Mouse (Mus musculus) limb, embryonic 14.5 days (tissue): ENCODE data around the gene Aif1l. TPM values are rescaled to one million over a fixed set of nuclear protein-coding genes. Genes with fewer than 3 reads are reported as not detected.
"Not testable (repeated sequence)": the region's sequence is repeated elsewhere in the genome, so short reads cannot be mapped to it uniquely, and the experiment has no call there.

Experiments
- ATAC-seq: fragments of 200-750 bp; cut with Nextera tagmentation; 2 replicates; pipeline ENCODE4 v1.8.0; 2017; ENCODE audit warnings: low read depth, moderate number of reproducible peaks, moderate TSS enrichment; ENCODE audit not compliant: low FRiP score
- DNase-seq: peaks from one replicate; pipeline ENCODE4 v3.0.0-alpha.2; 2015; ENCODE audit warnings: low spot score
- H3K27ac ChIP-seq: fragments of 300-500 bp; sonication (generic); replicated peaks from 2 replicates; pipeline ENCODE4 v1.5.1; 2014; ENCODE audit warnings: low read depth, mild to moderate bottlenecking, low read length, moderate library complexity, mixed read lengths
- H3K27me3 ChIP-seq: fragments of 300-500 bp; sonication (generic); 2 replicates; pipeline ENCODE4 v1.6.1; 2014; ENCODE audit warnings: low read length, mixed read lengths; ENCODE audit not compliant: control insufficient read depth, insufficient read depth
- H3K36me3 ChIP-seq: fragments of 300-500 bp; sonication (generic); 2 replicates; pipeline ENCODE4 v1.6.1; 2014; ENCODE audit warnings: mild to moderate bottlenecking, low read length, moderate library complexity, mixed read lengths; ENCODE audit not compliant: control insufficient read depth, insufficient read depth
- H3K4me1 ChIP-seq: fragments of 300-500 bp; sonication (generic); 2 replicates; pipeline ENCODE4 v1.6.1; 2014; ENCODE audit warnings: antibody characterized with exemption, low read length, mixed read lengths; ENCODE audit not compliant: control insufficient read depth, insufficient read depth
- H3K4me2 ChIP-seq: fragments of 300-500 bp; sonication (generic); replicated peaks from 2 replicates; pipeline ENCODE4 v1.6.1; 2014; ENCODE audit warnings: low read depth, mild to moderate bottlenecking, low read length, moderate library complexity; ENCODE audit not compliant: severe bottlenecking
- H3K4me3 ChIP-seq: fragments of 300-500 bp; sonication (generic); replicated peaks from 2 replicates; pipeline ENCODE4 v1.5.1; 2014; ENCODE audit warnings: low read length
- H3K9ac ChIP-seq: fragments of 300-500 bp; sonication (generic); 2 replicates; pipeline ENCODE4 v1.6.1; 2014; ENCODE audit warnings: mild to moderate bottlenecking, low read depth, low read length, moderate library complexity; ENCODE audit not compliant: severe bottlenecking
- H3K9me3 ChIP-seq: fragments of 300-500 bp; sonication (generic); 2 replicates; pipeline ENCODE4 v1.6.1; 2016; ENCODE audit warnings: low read length; ENCODE audit not compliant: control insufficient read depth
- POLR2A ChIP-seq: fragments of 200-500 bp; IDR thresholded peaks from 2 replicates; pipeline ENCODE4 v1.8.0; 2012; ENCODE audit warnings: inconsistent platforms, mild to moderate bottlenecking, moderate library complexity, borderline replicate concordance; ENCODE audit not compliant: insufficient read depth, insufficient read length; ENCODE audit errors: extremely low read depth
- WGBS: fragments of 180-500 bp; shearing (Covaris S2); extraction: QIAGEN DNeasy Blood & Tissue Kit; methylation state at CpG from one replicate; pipeline ENCODE4 v1.1.7; 2014; 5-methylcytosine and 5-hydroxymethylcytosine counted together
- polyA plus RNA-seq, 2 experiments: library from polyadenylated mRNA; depleted of rRNA in 1 of 2; stranded (reverse) in 1 of 2; unstranded in 1 of 2; fragments of >200 nt; fragmentation: Nextera tagmentation in 1 of 2; extraction: Ambion mirVana in 1 of 2; gene quantifications; 2 replicates each; pipeline versions ENCODE4 v1.2.1 to v1.2.3; 2012 to 2014

Gene Aif1l
- polyA plus RNA-seq, 2 experiments = 28.2 to 32.3 TPM

- no peaks in the 10 kb centered on the region for H3K9me3 ChIP-seq
- 41% methylated on average over 9 of the region's 9 CpGs for WGBS
- no peak overlapping the region for H3K9ac ChIP-seq
- no peak for ATAC-seq
- no peaks in the 10 kb centered on the region for H3K36me3 ChIP-seq
- peaks cover 10% of the 10 kb centered on the region for H3K4me1 ChIP-seq
- no peak overlapping the region for H3K4me3 ChIP-seq
- H3K4me2 ChIP-seq = no peak overlapping the region
- DNase-seq = no peak
- no peaks in the 10 kb centered on the region for H3K27me3 ChIP-seq
- no peak overlapping the region for H3K27ac ChIP-seq
- TF ChIP-seq POLR2A = no peak
Measured at GRCm38 (mm10) chr2:31905682-31906081, 44.3 kb upstream of the Aif1l start.

- Histone ChIP-seq H3K27me3 (no peaks in the 10 kb centered on the region), H3K4me3 (no peak overlapping the region), H3K9ac (no peak overlapping the region), H3K4me1 (peaks cover 10% of the 10 kb centered on the region), H3K36me3 (no peaks in the 10 kb centered on the region), H3K9me3 (no peaks in the 10 kb centered on the region), H3K27ac (no peak overlapping the region), H3K4me2 (no peak overlapping the region)
- ATAC-seq (no peak), DNase-seq (no peak)
- WGBS = 70% methylated on average over 9 of the region's 9 CpGs
- TF ChIP-seq POLR2A = no peak
Measured at GRCm38 (mm10) chr2:31906407-31906806, 43.5 kb upstream of the Aif1l start.

GRCm38 (mm10) chr2:31912575-31912974 is 37.4 kb upstream of the Aif1l start:
- DNase-seq (no peak), ATAC-seq (no peak)
- TF ChIP-seq POLR2A = no peak
- no peaks in the 10 kb centered on the region for H3K9me3 ChIP-seq
- no peaks in the 10 kb centered on the region for H3K4me1 ChIP-seq
- 86% methylated on average over 4 of the region's 4 CpGs for WGBS
- no peaks in the 10 kb centered on the region for H3K27me3 ChIP-seq
- no peak overlapping the region for H3K27ac ChIP-seq
- no peaks in the 10 kb centered on the region for H3K36me3 ChIP-seq
- no peak overlapping the region for H3K9ac ChIP-seq
- H3K4me2 ChIP-seq = no peak overlapping the region
- H3K4me3 ChIP-seq = no peak overlapping the region

DNA sequence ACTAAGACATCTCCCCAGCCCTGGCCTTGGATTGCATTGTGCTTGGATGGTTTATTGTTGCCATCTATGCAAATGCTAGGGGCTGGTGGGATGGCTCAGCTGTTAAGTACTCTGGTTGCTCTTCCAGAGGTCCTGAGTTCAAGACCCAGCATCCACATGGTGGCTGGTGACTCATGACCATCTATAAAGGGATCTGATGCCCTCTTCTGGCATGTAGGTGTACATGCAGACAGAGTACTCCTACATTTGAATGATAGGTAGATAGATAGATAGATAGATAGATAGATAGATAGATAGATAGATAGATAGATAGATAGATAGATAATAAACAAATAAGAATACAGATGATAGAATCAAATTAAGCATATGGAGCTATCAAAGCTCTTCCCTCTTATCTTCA is 35.7 kb upstream of the Aif1l start:
- H3K4me3 ChIP-seq, ATAC-seq, H3K4me1 ChIP-seq, H3K4me2 ChIP-seq, H3K36me3 ChIP-seq, H3K27ac ChIP-seq, DNase-seq, H3K9me3 ChIP-seq, H3K27me3 ChIP-seq, H3K9ac ChIP-seq: not testable (repeated sequence)

DNA sequence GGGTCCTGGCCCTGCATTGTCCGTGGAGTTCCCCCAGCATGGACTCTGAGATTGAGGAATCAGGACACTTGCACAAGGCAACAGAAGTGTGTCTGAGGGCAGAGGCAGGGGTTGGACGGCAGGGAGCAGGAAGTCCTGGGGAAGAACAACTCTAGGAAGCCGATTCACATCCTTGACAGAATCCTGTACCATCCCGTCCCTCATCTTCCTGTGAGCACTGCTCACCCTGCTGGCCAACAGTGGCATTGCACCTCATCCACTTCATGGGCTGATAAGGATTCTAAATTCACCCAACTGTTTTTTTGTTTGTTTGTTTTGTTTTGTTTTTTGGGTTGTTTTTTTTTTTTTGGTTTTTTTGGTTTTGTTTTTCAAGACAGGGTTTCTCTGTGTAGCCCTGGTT is 34.8 kb upstream of the Aif1l start:
- peak; percentile 16; the same call in 1 of the 2 replicates for TF ChIP-seq POLR2A
- no peaks in the 10 kb centered on the region for H3K36me3 ChIP-seq
- DNase-seq (peak; percentile 80), ATAC-seq (no peak)
- no peak overlapping the region for H3K27ac ChIP-seq
- no peaks in the 10 kb centered on the region for H3K27me3 ChIP-seq
- no peaks in the 10 kb centered on the region for H3K9me3 ChIP-seq
- H3K4me1 ChIP-seq = no peaks in the 10 kb centered on the region
- no peak overlapping the region for H3K9ac ChIP-seq
- no peak overlapping the region for H3K4me3 ChIP-seq
- H3K4me2 ChIP-seq = no peak overlapping the region
- 26% methylated on average over 4 of the region's 4 CpGs for WGBS

GRCm38 (mm10) chr2:31917636-31918035 is 32.3 kb upstream of the Aif1l start:
- no peaks in the 10 kb centered on the region for H3K9me3 ChIP-seq
- no peaks in the 10 kb centered on the region for H3K27me3 ChIP-seq
- TF ChIP-seq POLR2A = no peak
- H3K4me2 ChIP-seq = no peak overlapping the region
- no peak for DNase-seq
- no peaks in the 10 kb centered on the region for H3K4me1 ChIP-seq
- H3K9ac ChIP-seq = no peak overlapping the region
- H3K27ac ChIP-seq = no peak overlapping the region
- no peak overlapping the region for H3K4me3 ChIP-seq
- no peaks in the 10 kb centered on the region for H3K36me3 ChIP-seq
- 27% methylated on average over 4 of the region's 4 CpGs for WGBS
- ATAC-seq = no peak
